Mouse (Mus musculus) CH12F3 (cell line): Measurements from ENCODE around the gene Olfr1493-ps1.

Experiments
- in situ Hi-C: fragments of 300-500 bp; cut with MboI; formaldehyde crosslinking; loops from 2 replicates; pipeline ENCODE4 v1.14.3; 2020; ENCODE audit warnings: low sequenced_read_pairs

The Olfr1493-ps1 gene

GRCm38 (mm10) chr19:13722978-13723377 lies at the start of gene Olfr1493-ps1:
Olfr1493-ps1 (plus strand) TSS chr19:13723278.
- in situ Hi-C loops = no loop called here

GRCm38 (mm10) chr19:13696968-13697367 lies 26.1 kb upstream of the Olfr1493-ps1 start, which contains the start of gene Olfr1491:
Olfr1491 (plus strand) TSS chr19:13697268.
- in situ Hi-C loops = no loop called here

GRCm38 (mm10) chr19:13739428-13739827 lies 16.4 kb downstream of the Olfr1493-ps1 start, which contains the start of gene Olfr1494:
Olfr1494 (plus strand) TSS chr19:13739728.
- in situ Hi-C loops = no loop called here

GRCm38 (mm10) chr19:13749366-13749765 lies 26.3 kb downstream of the Olfr1493-ps1 start:
- in situ Hi-C loops = no loop called here

GRCm38 (mm10) chr19:13764306-13764705 lies 41.2 kb downstream of the Olfr1493-ps1 start, which contains the start of gene Olfr1495:
Olfr1495 (plus strand) TSS chr19:13764606.
- in situ Hi-C loops = no loop called here

- in situ Hi-C loops = no loop called here
Measured at GRCm38 (mm10) chr19:13768565-13769276, 45.6 kb downstream of the Olfr1493-ps1 start.

- in situ Hi-C loops = no loop called here
Measured at GRCm38 (mm10) chr19:13777578-13777977, 54.5 kb downstream of the Olfr1493-ps1 start, which contains the start of gene Olfr1496. Olfr1496 (plus strand) TSS chr19:13777878.
